Mouse (Mus musculus) gastrocnemius, adult 2 months (tissue): ENCODE measurements around the gene Adamts5. TPM values are rescaled to one million over a fixed set of nuclear protein-coding genes. Genes with fewer than 3 reads are reported as not detected.

Experiments used
- DNase-seq: peaks from one replicate; pipeline ENCODE4 v3.0.0; 2022
- H3K27ac ChIP-seq: fragments of 200-600 bp; 2 replicates; pipeline ENCODE4 v1.8.1; 2022; ENCODE audit warnings: mild to moderate bottlenecking
- H3K4me3 ChIP-seq: fragments of 200-600 bp; 2 replicates; pipeline ENCODE4 v1.8.1; 2022; ENCODE audit warnings: mild to moderate bottlenecking, moderate library complexity
- CTCF ChIP-seq: fragments of 200-600 bp; IDR thresholded peaks from 2 replicates; pipeline ENCODE4 v1.8.1; 2022; ENCODE audit warnings: antibody characterized with exemption, mild to moderate bottlenecking, moderate library complexity
- intact Hi-C: fragments of 180-260 bp; cut with DNase I; formaldehyde crosslinking; loops from one replicate; pipeline ENCODE4 v1.15.1; 2025
- total RNA-seq, 2 experiments: library from RNA; stranded (reverse); gene quantifications; 2 replicates each; pipeline ENCODE4 v1.2.3; 2021

The Adamts5 gene
- total RNA-seq, 2 experiments from 2014 or later = 4.2 to 5.2 TPM

DNA sequence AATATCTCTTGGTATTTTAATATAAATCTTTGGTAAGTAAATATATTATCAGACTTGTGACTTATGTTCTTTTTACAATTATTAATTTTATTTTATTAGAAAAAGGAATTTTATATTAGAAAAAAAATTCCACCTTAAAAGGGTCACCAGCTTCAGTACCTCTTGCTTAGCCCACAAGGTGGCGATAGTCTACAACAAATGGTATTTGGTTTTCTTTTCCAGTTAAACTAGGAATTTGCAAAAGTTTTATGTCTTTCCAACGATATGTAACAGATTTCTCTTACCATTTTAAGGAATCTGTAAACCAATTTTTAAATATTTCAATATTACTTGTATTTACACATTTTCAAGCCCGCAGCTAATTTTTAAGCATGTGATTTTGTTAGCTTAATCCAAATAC is 94.6 kb downstream of the Adamts5 start:
- intact Hi-C loops = loop anchor here (1.0 kb wide), 3 partner anchors 612 to 1443 kb away; no protein-coding TSS in a partner anchor
- DNase-seq = peak; percentile 51
- Histone ChIP-seq H3K4me3 (peak overlapping the region; percentile 58), H3K27ac (peak overlapping the region; percentile 51)
- TF ChIP-seq CTCF = peak; percentile 90

Other genes with a start within 250 kb of the Adamts5 start
- 10 to 100 TPM; 17.3 to 24.4 TPM for gene Adamts1, start 98.7 kb downstream of the Adamts5 start, total RNA-seq